Mouse (Mus musculus) adrenal gland, adult 8-10 months (tissue): ENCODE measurements around the gene Stox1. TPM values are rescaled to one million over a fixed set of nuclear protein-coding genes. Genes with fewer than 3 reads are reported as not detected.

Source experiments
- DNase-seq: peaks from one replicate; pipeline ENCODE4 v3.0.0; 2022
- microRNA-seq, 2 experiments: library from miRNA; unstranded; fragments of <30 nt; microRNA quantifications; one replicate each; pipeline ENCODE4 v1.2.0; 2022
- total RNA-seq, 4 experiments: library from RNA; stranded (reverse); gene quantifications; 2 replicates each; pipeline ENCODE4 v1.2.4; 2022

Stox1 gene
- total RNA-seq, 4 experiments from 2014 or later: 0.66 to 1.2 (median 0.99) TPM

GRCm38 (mm10) chr10:62664963-62665590 is 60.9 kb downstream of the Stox1 start:
- peak; percentile 12 for DNase-seq

GRCm38 (mm10) chr10:62664171-62664570 is 61.8 kb downstream of the Stox1 start:
- DNase-seq: no peak

GRCm38 (mm10) chr10:62656711-62657110 is 69.2 kb downstream of the Stox1 start:
- no peak for DNase-seq

- no peak for DNase-seq
Measured at GRCm38 (mm10) chr10:62651961-62652360, 74.0 kb downstream of the Stox1 start.

GRCm38 (mm10) chr10:62650881-62651810 is 74.8 kb downstream of the Stox1 start, which contains the start of gene Ddx50:
Ddx50 (minus strand) TSS chr10:62651218.
- peak; percentile 100 for DNase-seq

GRCm38 (mm10) chr10:62650358-62650782 is 75.6 kb downstream of the Stox1 start:
- no peak for DNase-seq

Small RNA genes lying within 50 kb of the gene (microRNA-seq; reads per million reads assigned to microRNA genes)
- gene Mir7215: 0 reads per million in 2 experiments

Other genes with a start within 250 kb of the Stox1 start
- gene Vps26a, start 239.3 kb downstream of the Stox1 start, total RNA-seq: 10 to 100 TPM; 45.2 to 60.6 (median 55.4) TPM
- 10 to 100 TPM; 49.9 to 64.0 (median 50.9) TPM for gene Srgn, start 198.7 kb downstream of the Stox1 start, total RNA-seq
- gene Kif1bp, start 147.7 kb downstream of the Stox1 start, total RNA-seq: 10 to 100 TPM; 57.5 to 70.5 (median 65.4) TPM
- gene Ddx21, start 123.8 kb downstream of the Stox1 start, total RNA-seq: 10 to 100 TPM; 59.1 to 63.0 (median 59.5) TPM
- 100 to 1,000 TPM; 110 to 134 (median 120) TPM for gene Ddx50, start 74.9 kb downstream of the Stox1 start, total RNA-seq
- gene Ccar1, start 66.2 kb upstream of the Stox1 start, total RNA-seq: 10 to 100 TPM; 47.1 to 78.2 (median 61.6) TPM
- 1 to 10 TPM; 3.5 to 6.6 (median 5.2) TPM for gene Tet1, start 182.9 kb upstream of the Stox1 start, total RNA-seq
- 10 to 100 TPM; 40.4 to 49.6 (median 42.9) TPM for gene Slc25a16, start 194.5 kb upstream of the Stox1 start, total RNA-seq
- 1 to 10 TPM in 2 of 4 experiments, under 1 TPM in 2; 0.58 to 1.4 (median 1.0) TPM for gene Dna2, start 220.9 kb upstream of the Stox1 start, total RNA-seq